Mouse (Mus musculus) forebrain, embryonic 14.5 days (tissue): ENCODE measurements at regions not wholly inside any gene's neighbourhood (a gene's known extent, or its start where the extent isn't known, plus 50 kb on each side); places are given as distances from the start of the nearest gene placed in this dataset.

Experiments used
- ATAC-seq: fragments of 200-750 bp; cut with Nextera tagmentation; 2 replicates; pipeline ENCODE4 v1.8.0; 2017; ENCODE audit warnings: mild to moderate bottlenecking, moderate library complexity
- DNase-seq: peaks from one replicate; pipeline ENCODE4 v3.0.0-alpha.2; 2015; ENCODE audit warnings: low spot score
- H3K27ac ChIP-seq: fragments of 300-500 bp; sonication (generic); 2 replicates; pipeline ENCODE4 v1.5.1; 2014; ENCODE audit warnings: low read depth, mild to moderate bottlenecking, control low read depth, low read length, moderate library complexity
- H3K27me3 ChIP-seq: fragments of 300-500 bp; sonication (generic); replicated peaks from 2 replicates; pipeline ENCODE4 v1.6.1; 2014; ENCODE audit warnings: low read length, control low read depth, mixed read lengths; ENCODE audit not compliant: control insufficient read depth, insufficient read depth
- H3K36me3 ChIP-seq: fragments of 300-500 bp; sonication (generic); 2 replicates; pipeline ENCODE4 v1.6.1; 2014; ENCODE audit warnings: low read length, control low read depth; ENCODE audit not compliant: control insufficient read depth, insufficient read depth
- H3K4me1 ChIP-seq: fragments of 300-500 bp; sonication (generic); 2 replicates; pipeline ENCODE4 v1.6.1; 2014; ENCODE audit warnings: antibody characterized with exemption, low read length, control low read depth; ENCODE audit not compliant: control insufficient read depth, insufficient read depth
- H3K4me2 ChIP-seq: fragments of 300-500 bp; sonication (generic); 2 replicates; pipeline ENCODE4 v1.6.1; 2014; ENCODE audit warnings: mild to moderate bottlenecking, control low read depth, low read length
- H3K4me3 ChIP-seq: fragments of 300-500 bp; sonication (generic); 2 replicates; pipeline ENCODE4 v1.5.1; 2014; ENCODE audit warnings: low read depth, low read length, control low read depth
- H3K9ac ChIP-seq: fragments of 300-500 bp; sonication (generic); 2 replicates; pipeline ENCODE4 v1.6.1; 2014; ENCODE audit warnings: mild to moderate bottlenecking, low read length, control low read depth, moderate library complexity
- H3K9me3 ChIP-seq: fragments of 300-500 bp; sonication (generic); replicated peaks from 2 replicates; pipeline ENCODE4 v1.6.1; 2016; ENCODE audit warnings: low read length, control low read depth, mixed read lengths; ENCODE audit not compliant: control insufficient read depth
- WGBS: fragments of 180-500 bp; shearing (Covaris S2); extraction: QIAGEN DNeasy Blood & Tissue Kit; methylation state at CpG from one replicate; pipeline ENCODE4 v1.1.7; 2014; 5-methylcytosine and 5-hydroxymethylcytosine counted together

DNA sequence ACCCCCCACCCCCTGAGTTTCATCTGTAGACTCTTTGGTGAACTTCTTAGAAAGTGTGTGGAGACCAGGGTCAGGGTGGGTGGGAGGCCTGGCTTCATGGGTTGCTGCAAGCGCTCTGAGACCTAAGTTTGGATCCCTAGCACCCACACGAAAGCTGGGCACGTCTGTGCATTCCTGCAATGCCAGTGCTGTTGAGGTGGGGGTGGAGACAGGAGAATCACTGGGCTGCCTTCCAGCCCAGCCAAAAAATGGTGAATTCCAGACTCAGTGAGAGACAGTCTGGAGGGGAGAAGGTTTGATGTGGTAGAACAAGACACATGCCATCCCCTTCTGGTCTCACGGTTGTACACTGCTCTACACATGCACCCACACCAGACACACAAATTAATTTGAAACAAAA lies 113.8 kb downstream of the Gadd45g start:
- WGBS, result 81% methylated on average over 4 of the region's 4 CpGs
- H3K27me3 ChIP-seq, result no peaks in the 10 kb centered on the region
- DNase-seq (no peak), ATAC-seq (no peak)
- no peaks in the 10 kb centered on the region for H3K9me3 ChIP-seq
- no peaks in the 10 kb centered on the region for H3K4me1 ChIP-seq
- H3K4me3 ChIP-seq, result no peak overlapping the region
- no peak overlapping the region for H3K4me2 ChIP-seq
- H3K27ac ChIP-seq, result no peak overlapping the region
- H3K9ac ChIP-seq, result no peak overlapping the region
- H3K36me3 ChIP-seq, result no peaks in the 10 kb centered on the region

DNA sequence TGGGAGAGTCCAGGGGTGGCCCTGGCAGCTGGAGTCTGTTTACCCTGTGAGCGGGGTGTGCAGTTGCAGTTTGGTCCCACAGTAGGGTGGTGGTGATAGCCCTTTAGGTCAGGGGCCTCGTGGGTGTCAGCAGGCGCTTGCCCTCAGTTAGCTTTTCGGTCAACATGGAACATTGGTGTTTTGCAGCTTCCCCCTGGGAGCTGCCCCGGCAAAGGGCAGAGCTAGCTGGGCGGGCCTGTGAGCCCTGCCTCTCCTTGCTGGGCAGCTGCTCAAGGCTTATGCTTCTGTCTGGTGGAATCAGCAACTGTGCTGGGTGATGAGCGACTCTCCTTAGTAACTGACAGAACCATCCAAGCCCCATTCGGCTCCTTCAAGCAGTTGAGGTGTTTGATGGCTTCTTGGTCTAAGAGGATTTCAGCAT lies 115.7 kb downstream of the Gadd45g start:
- H3K27me3 ChIP-seq, result no peaks in the 10 kb centered on the region
- ATAC-seq, result no peak
- H3K4me3 ChIP-seq, result no peak overlapping the region
- no peaks in the 10 kb centered on the region for H3K9me3 ChIP-seq
- DNase-seq, result no peak
- no peak overlapping the region for H3K4me2 ChIP-seq
- WGBS, result 83% methylated on average over 8 of the region's 8 CpGs
- H3K27ac ChIP-seq, result no peak overlapping the region
- no peaks in the 10 kb centered on the region for H3K36me3 ChIP-seq
- H3K9ac ChIP-seq, result no peak overlapping the region
- H3K4me1 ChIP-seq, result no peaks in the 10 kb centered on the region

DNA sequence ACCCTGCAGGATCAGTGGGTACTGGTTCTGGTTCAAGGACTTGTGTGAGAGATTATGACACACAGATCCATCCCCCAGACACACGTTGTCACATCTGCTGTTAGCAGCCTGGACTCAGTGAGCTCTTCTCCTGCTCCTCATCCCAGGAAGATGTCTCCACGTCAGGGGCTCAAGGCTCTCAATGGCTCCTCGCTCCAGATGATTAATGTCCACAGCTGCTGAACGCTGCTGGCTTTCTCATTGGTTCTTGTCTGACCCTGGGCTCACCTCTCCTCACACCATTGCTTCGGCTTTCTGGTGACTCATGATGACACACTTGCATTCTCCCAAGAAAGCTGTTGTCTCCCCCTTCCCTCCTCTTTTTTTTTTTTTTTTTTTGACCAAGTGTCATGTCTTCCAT lies 116.2 kb downstream of the Gadd45g start:
- no peak overlapping the region for H3K9ac ChIP-seq
- no peak overlapping the region for H3K4me2 ChIP-seq
- H3K27me3 ChIP-seq, result no peaks in the 10 kb centered on the region
- H3K27ac ChIP-seq, result no peak overlapping the region
- H3K36me3 ChIP-seq, result no peaks in the 10 kb centered on the region
- no peak overlapping the region for H3K4me3 ChIP-seq
- no peaks in the 10 kb centered on the region for H3K9me3 ChIP-seq
- ATAC-seq (no peak), DNase-seq (no peak)
- no peaks in the 10 kb centered on the region for H3K4me1 ChIP-seq
- 78% methylated on average over 5 of the region's 5 CpGs for WGBS

DNA sequence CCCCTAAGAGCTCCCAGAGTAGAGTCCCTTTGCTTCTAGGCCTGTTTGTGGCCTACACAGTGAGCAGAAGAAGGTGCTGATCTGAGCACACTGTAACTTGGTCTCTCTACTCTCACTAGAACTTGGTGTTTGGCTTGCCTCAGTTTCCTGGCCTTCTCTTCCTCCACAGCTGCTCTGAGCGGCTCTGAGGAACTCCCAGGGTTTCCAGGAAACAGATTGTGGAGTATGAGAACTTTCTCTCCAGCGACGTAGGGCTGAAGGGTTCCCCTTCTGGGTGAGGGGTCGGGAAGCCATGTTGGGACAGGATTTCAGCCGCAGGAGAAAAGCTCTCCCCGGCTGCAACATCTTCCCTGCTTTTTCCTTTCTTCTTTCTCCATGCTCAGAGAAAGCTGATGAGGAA lies 117.5 kb downstream of the Gadd45g start:
- DNase-seq (no peak), ATAC-seq (no peak)
- H3K36me3 ChIP-seq, result no peaks in the 10 kb centered on the region
- no peak overlapping the region for H3K4me3 ChIP-seq
- no peaks in the 10 kb centered on the region for H3K9me3 ChIP-seq
- no peak overlapping the region for H3K9ac ChIP-seq
- WGBS, result 86% methylated on average over 6 of the region's 6 CpGs
- H3K27me3 ChIP-seq, result no peaks in the 10 kb centered on the region
- H3K4me2 ChIP-seq, result no peak overlapping the region
- H3K4me1 ChIP-seq, result no peaks in the 10 kb centered on the region
- H3K27ac ChIP-seq, result no peak overlapping the region

DNA sequence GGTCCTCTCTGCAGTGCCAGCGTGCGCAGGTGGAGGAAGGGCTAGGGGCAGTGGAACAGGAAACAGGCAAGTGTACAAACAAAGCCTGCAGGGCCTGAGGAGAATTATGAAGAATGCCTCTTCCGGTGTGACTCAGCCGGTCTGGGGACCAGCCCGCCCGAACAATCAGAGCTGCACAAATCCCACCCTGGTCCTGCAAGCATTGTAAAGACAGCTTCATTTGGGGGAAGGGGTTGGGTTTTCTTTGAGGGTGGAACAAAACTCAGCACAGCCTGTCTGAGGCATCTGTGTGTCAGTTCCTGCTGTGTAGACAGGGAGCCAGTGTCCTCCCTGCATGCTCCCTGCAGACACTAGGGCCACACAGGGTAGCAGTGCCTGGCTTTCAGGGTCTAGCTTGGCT lies 117.9 kb downstream of the Gadd45g start:
- Histone ChIP-seq H3K4me1 (no peaks in the 10 kb centered on the region), H3K4me2 (no peak overlapping the region), H3K9me3 (no peaks in the 10 kb centered on the region), H3K36me3 (no peaks in the 10 kb centered on the region), H3K27me3 (no peaks in the 10 kb centered on the region), H3K9ac (no peak overlapping the region), H3K27ac (no peak overlapping the region), H3K4me3 (no peak overlapping the region)
- ATAC-seq (no peak), DNase-seq (no peak)
- WGBS, result 43% methylated on average over 6 of the region's 6 CpGs

DNA sequence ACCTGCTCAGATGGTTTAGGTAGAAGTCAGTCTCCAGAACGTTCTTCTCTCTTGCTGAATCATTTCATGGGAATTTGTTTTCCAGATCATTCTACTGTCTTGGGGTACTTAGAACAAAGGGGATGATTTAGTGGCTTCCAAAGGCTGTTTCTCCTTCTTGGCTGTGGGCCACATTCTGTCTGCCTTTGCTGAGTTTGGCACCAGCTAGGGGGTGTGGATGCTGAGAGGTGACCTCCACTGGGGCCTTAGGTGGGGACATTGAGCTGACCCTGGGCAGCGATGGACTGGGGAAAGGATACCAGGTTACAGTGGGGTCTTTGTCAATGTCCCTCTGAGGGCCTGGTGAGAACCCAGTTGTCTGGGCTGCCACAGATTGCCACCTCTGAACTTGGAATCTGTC lies 118.4 kb downstream of the Gadd45g start:
- DNase-seq (no peak), ATAC-seq (no peak)
- 62% methylated on average over 2 of the region's 2 CpGs for WGBS
- no peaks in the 10 kb centered on the region for H3K4me1 ChIP-seq
- H3K27me3 ChIP-seq, result no peaks in the 10 kb centered on the region
- no peak overlapping the region for H3K27ac ChIP-seq
- H3K9me3 ChIP-seq, result no peaks in the 10 kb centered on the region
- no peak overlapping the region for H3K4me2 ChIP-seq
- H3K36me3 ChIP-seq, result no peaks in the 10 kb centered on the region
- no peak overlapping the region for H3K9ac ChIP-seq
- H3K4me3 ChIP-seq, result no peak overlapping the region

DNA sequence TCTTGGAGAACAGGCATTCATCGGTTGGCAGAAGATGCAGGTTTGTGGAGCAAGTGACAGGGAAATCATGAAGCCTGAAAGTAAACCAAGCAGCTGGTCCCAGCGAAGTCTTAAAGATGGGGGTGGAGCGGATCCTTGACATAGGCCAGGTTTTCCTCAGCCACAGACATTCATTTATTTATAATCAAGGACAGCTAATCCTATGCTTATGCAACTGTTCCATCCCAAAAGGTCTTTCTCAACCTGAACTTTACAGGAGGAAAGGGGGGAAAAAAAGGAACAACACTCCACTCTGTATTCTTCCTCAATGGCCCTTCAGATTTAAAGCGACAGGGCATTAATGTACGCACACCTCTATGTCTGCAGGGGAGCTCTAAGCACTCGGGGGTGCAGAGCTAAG lies 121.6 kb downstream of the Gadd45g start:
- H3K9me3 ChIP-seq, result no peaks in the 10 kb centered on the region
- no peak for ATAC-seq
- no peak for DNase-seq
- no peak overlapping the region for H3K4me3 ChIP-seq
- H3K9ac ChIP-seq, result no peak overlapping the region
- H3K27me3 ChIP-seq, result no peaks in the 10 kb centered on the region
- H3K4me2 ChIP-seq, result no peak overlapping the region
- WGBS, result 83% methylated on average over 6 of the region's 6 CpGs
- no peaks in the 10 kb centered on the region for H3K36me3 ChIP-seq
- no peak overlapping the region for H3K27ac ChIP-seq
- H3K4me1 ChIP-seq, result no peaks in the 10 kb centered on the region

DNA sequence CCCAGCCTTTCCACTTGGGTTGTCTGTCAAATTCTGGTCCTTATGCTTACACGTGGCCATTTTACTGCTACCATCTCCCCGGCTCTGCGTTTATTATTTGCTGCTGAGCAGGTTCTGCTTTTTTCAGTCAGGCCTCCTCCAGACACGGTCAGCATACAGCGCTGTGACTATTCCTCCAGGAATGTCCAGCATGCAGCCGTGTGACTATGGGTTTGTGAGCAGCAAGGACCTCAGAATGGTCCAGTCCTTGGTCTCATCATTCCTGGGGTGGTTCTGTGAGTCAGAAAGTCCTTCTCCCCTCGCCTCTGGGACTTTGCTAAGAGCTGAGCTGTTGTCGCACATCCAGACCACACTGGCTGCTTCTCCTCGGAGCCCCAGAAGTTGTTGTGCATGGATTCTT lies 122.3 kb downstream of the Gadd45g start:
- no peak overlapping the region for H3K9ac ChIP-seq
- no peaks in the 10 kb centered on the region for H3K36me3 ChIP-seq
- 88% methylated on average over 9 of the region's 9 CpGs for WGBS
- H3K4me1 ChIP-seq, result no peaks in the 10 kb centered on the region
- H3K9me3 ChIP-seq, result no peaks in the 10 kb centered on the region
- no peak for DNase-seq
- H3K4me3 ChIP-seq, result no peak overlapping the region
- H3K4me2 ChIP-seq, result no peak overlapping the region
- ATAC-seq, result no peak
- no peaks in the 10 kb centered on the region for H3K27me3 ChIP-seq
- H3K27ac ChIP-seq, result no peak overlapping the region

DNA sequence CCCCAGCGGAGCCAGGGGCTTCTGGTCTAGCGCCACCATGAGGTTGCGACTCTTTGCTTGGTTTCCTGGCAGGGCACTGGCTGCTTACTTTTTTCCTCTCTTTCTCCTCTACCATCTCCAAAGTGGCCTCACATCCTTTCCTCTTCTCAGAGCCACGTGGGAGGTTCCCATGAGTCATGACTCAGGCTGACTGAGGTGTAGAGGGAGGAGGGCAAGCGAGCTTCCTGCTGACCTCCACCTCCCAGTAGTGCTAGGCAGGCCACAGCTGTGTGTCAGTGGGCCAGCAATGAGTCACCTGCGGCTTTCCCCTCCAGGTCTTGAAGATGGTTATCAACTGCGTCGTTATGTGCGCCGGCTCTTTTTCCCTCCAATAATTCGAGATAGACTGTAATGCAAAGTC lies 123.6 kb downstream of the Gadd45g start:
- no peak for DNase-seq
- ATAC-seq, result no peak
- H3K27ac ChIP-seq, result no peak overlapping the region
- H3K9me3 ChIP-seq, result no peaks in the 10 kb centered on the region
- WGBS, result 89% methylated on average over 11 of the region's 11 CpGs
- no peak overlapping the region for H3K4me3 ChIP-seq
- no peak overlapping the region for H3K4me2 ChIP-seq
- no peak overlapping the region for H3K9ac ChIP-seq
- no peaks in the 10 kb centered on the region for H3K36me3 ChIP-seq
- no peaks in the 10 kb centered on the region for H3K27me3 ChIP-seq
- no peaks in the 10 kb centered on the region for H3K4me1 ChIP-seq
